Mouse (Mus musculus): Measurements from ENCODE around the gene Mrpl2. TPM values are rescaled to one million over a fixed set of nuclear protein-coding genes. Genes with fewer than 3 reads are reported as not detected.
A peak's percentile ranks its signal among the peaks of the same experiment; 100 is the strongest.

The Mrpl2 gene
- polyA plus RNA-seq, 1 experiment = 116 TPM

GRCm38 (mm10) chr17:46618394-46618768 is 27.6 kb upstream of the Mrpl2 start:
- Histone ChIP-seq H3K36me3 (ENCODE audit: control insufficient read depth, insufficient read depth, low read length) (no peaks in the 10 kb centered on the region), H3K27ac (ENCODE audit: insufficient read depth, low read depth, low read length) (no peak overlapping the region), H3K4me1 (ENCODE audit: control insufficient read depth, insufficient read depth, low read length) (no peaks in the 10 kb centered on the region; the same call in 1 of the 2 replicates)

GRCm38 (mm10) chr17:46618769-46619682 is 27.0 kb upstream of the Mrpl2 start:
- WGBS = 62% methylated on average over 27 of the region's 27 CpGs
- H3K4me1 ChIP-seq (ENCODE audit: control insufficient read depth, insufficient read depth, low read length) = no peaks in the 10 kb centered on the region; the same call in 1 of the 2 replicates
- TF ChIP-seq POLR2A (IDR thresholded peaks at IDR 0.05; ENCODE audit: low read depth, low read length) (no peak), CTCF (conservative IDR thresholded peaks at IDR 0.05; ENCODE audit: insufficient read depth, insufficient read length, low read depth, low read length) (no peak)
- H3K4me3 ChIP-seq (ENCODE audit: insufficient read depth, low read depth, low read length) = no peak overlapping the region
- no peak for DNase-seq
- no peaks in the 10 kb centered on the region for H3K27me3 ChIP-seq (replicated peaks; ENCODE audit: control insufficient read depth, insufficient read depth, low read length)
- H3K27ac ChIP-seq (ENCODE audit: insufficient read depth, low read depth, low read length) = peak overlapping the region; percentile 11; the same call in 1 of the 2 replicates
- H3K36me3 ChIP-seq (ENCODE audit: control insufficient read depth, insufficient read depth, low read length) = no peaks in the 10 kb centered on the region

More at GRCm38 (mm10) chr17:46618394-46618768, 27.6 kb upstream of the Mrpl2 start:
- TF ChIP-seq CTCF (conservative IDR thresholded peaks at IDR 0.05; ENCODE audit: insufficient read depth, insufficient read length, low read depth, low read length) = no peak
- no peak for TF ChIP-seq POLR2A (IDR thresholded peaks at IDR 0.05; ENCODE audit: low read depth, low read length)
- no peaks in the 10 kb centered on the region for H3K27me3 ChIP-seq (replicated peaks; ENCODE audit: control insufficient read depth, insufficient read depth, low read length)
- no peak overlapping the region for H3K4me3 ChIP-seq (ENCODE audit: insufficient read depth, low read depth, low read length)
- 52% methylated on average over 6 of the region's 6 CpGs for WGBS
- no peak for DNase-seq

GRCm38 (mm10) chr17:46619683-46620357 is 26.2 kb upstream of the Mrpl2 start:
- no peak overlapping the region for H3K27ac ChIP-seq (ENCODE audit: insufficient read depth, low read depth, low read length)
- H3K4me1 ChIP-seq (ENCODE audit: control insufficient read depth, insufficient read depth, low read length) = no peaks in the 10 kb centered on the region

GRCm38 (mm10) chr17:46621324-46621723 is 24.7 kb upstream of the Mrpl2 start:
- Histone ChIP-seq H3K4me1 (ENCODE audit: control insufficient read depth, insufficient read depth, low read length) (no peaks in the 10 kb centered on the region), H3K27ac (ENCODE audit: insufficient read depth, low read depth, low read length) (peak overlapping the region; percentile 24; the same call in 1 of the 2 replicates), H3K4me3 (ENCODE audit: insufficient read depth, low read depth, low read length) (no peak overlapping the region), H3K36me3 (ENCODE audit: control insufficient read depth, insufficient read depth, low read length) (no peaks in the 10 kb centered on the region), H3K27me3 (replicated peaks; ENCODE audit: control insufficient read depth, insufficient read depth, low read length) (no peaks in the 10 kb centered on the region)
- 47% methylated on average over 15 of the region's 15 CpGs for WGBS
- DNase-seq = peak; percentile 58
- no peak for TF ChIP-seq CTCF (conservative IDR thresholded peaks at IDR 0.05; ENCODE audit: insufficient read depth, insufficient read length, low read depth, low read length)
- no peak for TF ChIP-seq POLR2A (IDR thresholded peaks at IDR 0.05; ENCODE audit: low read depth, low read length)

More at GRCm38 (mm10) chr17:46619683-46620357, 26.2 kb upstream of the Mrpl2 start:
- Histone ChIP-seq H3K36me3 (ENCODE audit: control insufficient read depth, insufficient read depth, low read length) (no peaks in the 10 kb centered on the region), H3K4me3 (ENCODE audit: insufficient read depth, low read depth, low read length) (no peak overlapping the region), H3K27me3 (replicated peaks; ENCODE audit: control insufficient read depth, insufficient read depth, low read length) (no peaks in the 10 kb centered on the region)
- WGBS = 60% methylated on average over 16 of the region's 16 CpGs
- TF ChIP-seq POLR2A (IDR thresholded peaks at IDR 0.05; ENCODE audit: low read depth, low read length) (no peak), CTCF (conservative IDR thresholded peaks at IDR 0.05; ENCODE audit: insufficient read depth, insufficient read length, low read depth, low read length) (no peak)
- DNase-seq = no peak

GRCm38 (mm10) chr17:46622269-46622668 is 23.8 kb upstream of the Mrpl2 start:
- TF ChIP-seq POLR2A (IDR thresholded peaks at IDR 0.05; ENCODE audit: low read depth, low read length) (no peak), CTCF (conservative IDR thresholded peaks at IDR 0.05; ENCODE audit: insufficient read depth, insufficient read length, low read depth, low read length) (no peak)
- H3K4me1 ChIP-seq (ENCODE audit: control insufficient read depth, insufficient read depth, low read length) = no peaks in the 10 kb centered on the region

GRCm38 (mm10) chr17:46623819-46624557 is 22.0 kb upstream of the Mrpl2 start:
- WGBS = 30% methylated on average over 10 of the region's 10 CpGs
- no peaks in the 10 kb centered on the region for H3K36me3 ChIP-seq (ENCODE audit: control insufficient read depth, insufficient read depth, low read length)
- H3K4me1 ChIP-seq (ENCODE audit: control insufficient read depth, insufficient read depth, low read length) = no peaks in the 10 kb centered on the region
- no peak overlapping the region for H3K27ac ChIP-seq (ENCODE audit: insufficient read depth, low read depth, low read length)
- no peak for DNase-seq
- TF ChIP-seq CTCF (conservative IDR thresholded peaks at IDR 0.05; ENCODE audit: insufficient read depth, insufficient read length, low read depth, low read length) (no peak), POLR2A (IDR thresholded peaks at IDR 0.05; ENCODE audit: low read depth, low read length) (no peak)
- no peak overlapping the region for H3K4me3 ChIP-seq (ENCODE audit: insufficient read depth, low read depth, low read length)
- H3K27me3 ChIP-seq (replicated peaks; ENCODE audit: control insufficient read depth, insufficient read depth, low read length) = no peaks in the 10 kb centered on the region

More at GRCm38 (mm10) chr17:46622269-46622668, 23.8 kb upstream of the Mrpl2 start:
- no peaks in the 10 kb centered on the region for H3K36me3 ChIP-seq (ENCODE audit: control insufficient read depth, insufficient read depth, low read length)
- H3K4me3 ChIP-seq (ENCODE audit: insufficient read depth, low read depth, low read length) = no peak overlapping the region
- 82% methylated on average over 11 of the region's 11 CpGs for WGBS
- H3K27me3 ChIP-seq (replicated peaks; ENCODE audit: control insufficient read depth, insufficient read depth, low read length) = no peaks in the 10 kb centered on the region
- DNase-seq = no peak
- H3K27ac ChIP-seq (ENCODE audit: insufficient read depth, low read depth, low read length) = no peak overlapping the region

Measured in kidney, adult 2 months (tissue).